Mouse (Mus musculus) heart, postnatal 10 days (tissue): Measurements from ENCODE around the gene Creg1. TPM values are rescaled to one million over a fixed set of nuclear protein-coding genes. Genes with fewer than 3 reads are reported as not detected.

ENCODE experiments used
- DNase-seq, 2 experiments: peaks; one replicate each; pipeline ENCODE4 v3.0.0; 2021
- intact Hi-C: fragments of 180-260 bp; cut with DNase I; formaldehyde crosslinking; loops from one replicate; pipeline ENCODE4 v1.15.1; 2025
- total RNA-seq, 2 experiments: library from RNA; stranded (reverse); gene quantifications; 2 replicates each; pipeline ENCODE4 v1.2.3; 2021

Gene Creg1
- total RNA-seq, 2 experiments from 2014 or later: 34.8 to 36.1 TPM

DNA sequence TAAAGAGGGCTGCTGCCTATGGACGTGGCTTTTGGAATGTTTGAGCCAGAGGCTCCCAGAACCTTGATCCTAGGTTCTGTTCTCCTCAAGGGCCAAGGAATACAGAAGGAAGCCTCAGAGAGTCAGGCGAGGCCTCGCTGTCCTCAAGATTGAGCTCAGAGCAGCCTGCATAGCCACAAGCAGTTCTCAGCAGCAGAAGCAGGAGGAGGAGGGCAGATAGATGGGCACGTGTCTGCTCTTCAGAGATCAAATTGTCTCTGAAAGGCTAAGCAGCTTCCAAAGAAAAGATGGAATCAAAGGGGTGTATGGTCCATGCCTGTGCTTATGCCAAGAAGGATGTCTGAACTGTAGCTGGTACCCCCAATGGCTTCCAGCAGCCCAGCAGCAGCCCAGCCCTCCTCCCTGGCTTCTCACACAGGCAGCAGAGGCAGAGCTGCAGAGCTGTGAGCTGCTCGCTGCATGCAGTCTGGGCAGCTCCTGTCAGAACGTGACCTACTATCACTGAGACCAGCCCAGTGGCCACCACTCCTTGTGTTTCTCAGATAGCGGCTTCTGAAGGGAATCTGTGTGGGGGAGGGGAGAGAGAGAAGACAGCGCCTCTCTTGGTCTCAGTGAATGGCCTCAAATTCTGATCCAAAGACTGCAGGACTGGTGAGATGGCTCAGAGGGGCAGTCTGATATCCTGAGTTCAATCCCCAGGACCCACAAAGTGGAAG is 54.8 kb downstream of the Creg1 start:
- DNase-seq: no peak
- intact Hi-C loops: no loop called here

GRCm38 (mm10) chr1:165819147-165819546 is 55.6 kb downstream of the Creg1 start:
- intact Hi-C loops: no loop called here
- DNase-seq: no peak

GRCm38 (mm10) chr1:165822031-165822430 is 58.5 kb downstream of the Creg1 start:
- no peak for DNase-seq
- intact Hi-C loops: no loop called here

Other genes with a start within 250 kb of the Creg1 start
- 10 to 100 TPM; 49.4 to 57.7 TPM for gene Mpzl1, start 129.2 kb upstream of the Creg1 start, total RNA-seq
- 100 to 1,000 TPM; 112 to 114 TPM for gene Rcsd1, start 54.0 kb upstream of the Creg1 start, total RNA-seq
- gene Cd247, start 24.9 kb downstream of the Creg1 start, total RNA-seq: 1 to 10 TPM; 1.7 TPM
- gene Pou2f1, start 238.9 kb downstream of the Creg1 start, total RNA-seq: 10 to 100 TPM; 12.0 to 16.6 TPM